In the genomic region with DNA sequence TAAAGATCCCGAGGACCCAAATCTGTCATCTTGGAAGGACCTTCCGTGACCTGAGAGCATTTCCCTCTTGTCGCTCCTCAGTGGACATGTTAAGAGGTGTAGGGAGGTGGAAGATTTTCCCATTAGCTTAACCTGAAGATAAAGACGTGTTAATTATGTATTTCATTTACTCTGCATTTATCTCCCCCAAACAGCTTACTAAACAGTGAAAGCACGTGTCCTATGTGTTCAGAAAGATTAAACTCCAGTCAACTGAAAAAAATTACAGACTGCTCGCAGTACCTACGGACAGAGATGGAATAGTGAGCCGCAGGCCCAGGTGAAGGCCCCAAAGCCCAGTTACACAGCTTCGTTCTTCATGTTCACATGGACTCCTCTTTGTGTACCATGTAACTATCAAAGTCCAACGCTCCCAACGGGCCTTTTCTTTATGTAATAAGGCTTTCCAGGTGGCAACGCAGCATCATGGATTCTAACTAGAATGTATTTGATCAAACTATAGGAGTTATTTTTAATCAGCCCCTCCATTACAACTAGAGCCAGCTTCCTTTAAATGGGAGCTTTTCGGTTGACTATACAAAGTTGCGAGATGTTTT, we compare ENCODE assay signal across 19 mouse cellular contexts. TPM values are rescaled to one million over a fixed set of nuclear protein-coding genes. Genes with fewer than 3 reads are reported as not detected.
A peak's percentile ranks its signal among the peaks of the same experiment; 100 is the strongest.
DNase-seq lines count a peak whose midpoint lies in the region; ATAC-seq and TF ChIP-seq lines count a peak whose summit lies in the region.
"Had no signal": no experiment of that assay in that cellular context is flagged by ENCODE, and none has a peak within 500 bp of the region (broad histone marks: within the 10 kb centered on the region; RNA-seq: fewer than 3 reads in every experiment).

No protein-coding gene starts in this region.

- no peak overlapping the region for H3K9ac ChIP-seq in liver, embryonic 14.5 days (replicated peaks)
- H3K9ac ChIP-seq: embryonic facial prominence, embryonic 13.5 days; forebrain, embryonic 12.5 days; heart, embryonic 12.5 days; hindbrain, embryonic 15.5 days had no signal

- H3K27me3 ChIP-seq in G1E (ENCODE audit: insufficient read depth, low read length), result no peaks in the 10 kb centered on the region
- H3K27me3 ChIP-seq in liver, embryonic 14.5 days (ENCODE audit: control insufficient read depth, insufficient read depth, low read length), result no peaks in the 10 kb centered on the region
- no peaks in the 10 kb centered on the region for H3K27me3 ChIP-seq in limb, embryonic 10.5 days (ENCODE audit: low read depth, poor library complexity, severe bottlenecking)
- H3K27me3 ChIP-seq: embryonic facial prominence, embryonic 13.5 days; forebrain, embryonic 12.5 days; heart, embryonic 12.5 days; hindbrain, embryonic 15.5 days had no signal

- 66% methylated on average over 14 of the region's 14 CpGs for WGBS in liver, embryonic 14.5 days (ENCODE audit: insufficient replicate concordance)
- WGBS in limb, embryonic 10.5 days, result 96% methylated on average over 14 of the region's 14 CpGs

- ATAC-seq in G1E (ENCODE audit: extremely low read depth, insufficient number of reproducible peaks, low FRiP score, poor library complexity, severe bottlenecking), result peak; percentile 58
- peak; percentile 59; the same call in 1 of the 2 replicates for ATAC-seq in liver, embryonic 14.5 days (ENCODE audit: insufficient read depth)
- ATAC-seq in megakaryocyte-erythroid progenitor cell, adult 5-6 weeks (replicated peaks; ENCODE audit: low FRiP score, low TSS enrichment, poor library complexity, severe bottlenecking), result peak; percentile 81
- ATAC-seq: forebrain, embryonic 16.5 days had no signal

- peak; percentile 74 for TF ChIP-seq EP300 in liver, embryonic 14.5 days (IDR thresholded peaks at IDR 0.05; ENCODE audit: low read depth)

- peaks cover 16% of the 10 kb centered on the region; the same call in 1 of the 2 replicates for H3K4me1 ChIP-seq in G1E (ENCODE audit: insufficient read depth, low read depth, low read length)
- H3K4me1 ChIP-seq in liver, embryonic 14.5 days (replicated peaks; ENCODE audit: control insufficient read depth in 2 of 2, insufficient read depth in 2 of 2, low read length in 1 of 2), result no peaks in the 10 kb centered on the region
- H3K4me1 ChIP-seq in limb, embryonic 10.5 days, result no peaks in the 10 kb centered on the region
- H3K4me1 ChIP-seq: embryonic facial prominence, embryonic 13.5 days; forebrain, embryonic 12.5 days; heart, embryonic 12.5 days; hindbrain, embryonic 10.5 days; hindbrain, embryonic 15.5 days had no signal

- DNase-seq in G1E (ENCODE audit: low spot score), result no peak
- peak; percentile 30 for DNase-seq in c-Kit-positive CD71-positive TER-119-negative erythroid progenitor cells, embryonic 14.5 days (ENCODE audit: low read depth)
- DNase-seq in liver, embryonic 14.5 days (ENCODE audit: low read depth in 3 of 3, low spot score in 3 of 3), result no peak
- DNase-seq in left cerebral cortex, adult 9 months (ENCODE audit: low spot score in 2 of 2), result no peak
- no peak for DNase-seq in limb, embryonic 10.5 days (ENCODE audit: low spot score)
- DNase-seq: adrenal gland, adult 8-10 months; adrenal gland, postnatal 36 days; cerebellum, adult 11-12 months; cerebellum, adult 9-10 months; cerebellum, postnatal 36 days; gastrocnemius, postnatal 10 days; heart, adult 2 months had no signal

- no peak overlapping the region for H3K4me2 ChIP-seq in liver, embryonic 14.5 days (ENCODE audit: low read depth)
- H3K4me2 ChIP-seq: embryonic facial prominence, embryonic 13.5 days; forebrain, embryonic 12.5 days; heart, embryonic 12.5 days; hindbrain, embryonic 15.5 days had no signal

- no peak overlapping the region for H3K27ac ChIP-seq in liver, embryonic 14.5 days
- H3K27ac ChIP-seq in limb, embryonic 10.5 days, result no peak overlapping the region
- H3K27ac ChIP-seq: embryonic facial prominence, embryonic 13.5 days; forebrain, embryonic 12.5 days; heart, adult 2 months; hindbrain, embryonic 10.5 days; hindbrain, embryonic 15.5 days had no signal

- H3K36me3 ChIP-seq in G1E (replicated peaks), result peaks cover 80% of the 10 kb centered on the region
- H3K36me3 ChIP-seq in liver, embryonic 14.5 days (replicated peaks; ENCODE audit: control insufficient read depth, insufficient read depth, low read depth), result peaks cover 22% of the 10 kb centered on the region
- H3K36me3 ChIP-seq in limb, embryonic 10.5 days, result peaks cover 80% of the 10 kb centered on the region

- TF ChIP-seq CTCF in G1E (IDR thresholded peaks at IDR 0.05; ENCODE audit: low read depth, low read length), result no peak
- TF ChIP-seq CTCF in liver, embryonic 14.5 days (IDR thresholded peaks at IDR 0.05; ENCODE audit: low read depth), result no peak

- no peak overlapping the region for H3K4me3 ChIP-seq in G1E (ENCODE audit: low read depth, low read length)
- H3K4me3 ChIP-seq in liver, embryonic 14.5 days (ENCODE audit: insufficient read depth in 1 of 2, low read depth in 2 of 2, low read length in 2 of 2), result no peak overlapping the region
- no peak overlapping the region for H3K4me3 ChIP-seq in limb, embryonic 10.5 days
- H3K4me3 ChIP-seq: embryonic facial prominence, embryonic 13.5 days; forebrain, embryonic 12.5 days; heart, adult 2 months; heart, embryonic 12.5 days; hindbrain, embryonic 10.5 days; hindbrain, embryonic 15.5 days had no signal

- no peaks in the 10 kb centered on the region for H3K9me3 ChIP-seq in G1E (replicated peaks)
- no peaks in the 10 kb centered on the region for H3K9me3 ChIP-seq in liver, embryonic 14.5 days (ENCODE audit: control insufficient read depth, low read length)
- H3K9me3 ChIP-seq in limb, embryonic 10.5 days (replicated peaks), result no peaks in the 10 kb centered on the region
- H3K9me3 ChIP-seq: embryonic facial prominence, embryonic 13.5 days; forebrain, embryonic 12.5 days; heart, embryonic 12.5 days; hindbrain, embryonic 10.5 days; hindbrain, embryonic 15.5 days had no signal

RNA-seq across cellular contexts. Expression of a gene that starts 58.5 kb away (rescaled TPM):
- 4.7 and 6.3 TPM in 2 replicates for total RNA-seq in G1E (2014; fragmentation: Nextera tagmentation)
- total RNA-seq in G1E (2017), result 8.7 and 10.5 TPM in 2 replicates
- polyA plus RNA-seq in G1E (2012), result 0.44 and 0.49 TPM in 2 replicates
- polyA plus RNA-seq in liver, embryonic 14.5 days (2012; rRNA removed), result 0.48 and 0.68 TPM in 2 replicates
- polyA plus RNA-seq in liver, embryonic 14.5 days (2014; fragmentation: Nextera tagmentation; extraction: Ambion mirVana), result 0.46 and 0.86 TPM in 2 replicates
- 1.5 and 9.1 TPM in 2 replicates for total RNA-seq in megakaryocyte-erythroid progenitor cell, adult 5-6 weeks (2014; fragmentation: Nextera tagmentation)
- 2.1 and 5.8 TPM in 2 replicates for total RNA-seq in megakaryocyte-erythroid progenitor cell, adult 5-6 weeks (2017)
- polyA plus RNA-seq in limb, embryonic 10.5 days (2016; fragmentation: Nextera tagmentation; extraction: Ambion mirVana), result 7.3 and 11.0 TPM in 2 replicates
